Mouse (Mus musculus) hindbrain, embryonic 15.5 days (tissue): ENCODE data around the gene Rora. TPM values are rescaled to one million over a fixed set of nuclear protein-coding genes. Genes with fewer than 3 reads are reported as not detected.
A peak's percentile ranks its signal among the peaks of the same experiment; 100 is the strongest.

Experiments
- ATAC-seq: fragments of 200-750 bp; cut with Nextera tagmentation; 2 replicates; pipeline ENCODE4 v1.8.0; 2017; ENCODE audit warnings: low read depth, moderate number of reproducible peaks, moderate TSS enrichment; ENCODE audit not compliant: low FRiP score
- H3K27ac ChIP-seq: fragments of 300-500 bp; sonication (generic); replicated peaks from 2 replicates; pipeline ENCODE4 v1.5.1; 2015; ENCODE audit warnings: mild to moderate bottlenecking, inconsistent platforms
- H3K27me3 ChIP-seq: fragments of 300-500 bp; sonication (generic); 2 replicates; pipeline ENCODE4 v1.6.1; 2015; ENCODE audit warnings: control low read depth, inconsistent platforms
- H3K36me3 ChIP-seq: fragments of 300-500 bp; sonication (generic); 2 replicates; pipeline ENCODE4 v1.6.1; 2015; ENCODE audit warnings: control low read depth, inconsistent platforms
- H3K4me1 ChIP-seq: fragments of 300-500 bp; sonication (generic); replicated peaks from 2 replicates; pipeline ENCODE4 v1.6.1; 2015; ENCODE audit warnings: control low read depth, inconsistent platforms
- H3K4me2 ChIP-seq: fragments of 300-500 bp; sonication (generic); 2 replicates; pipeline ENCODE4 v1.6.1; 2015; ENCODE audit warnings: moderate library complexity, mild to moderate bottlenecking, inconsistent platforms
- H3K4me3 ChIP-seq: fragments of 300-500 bp; sonication (generic); 2 replicates; pipeline ENCODE4 v1.5.1; 2015; ENCODE audit warnings: mild to moderate bottlenecking, inconsistent platforms
- H3K9ac ChIP-seq: fragments of 300-500 bp; sonication (generic); 2 replicates; pipeline ENCODE4 v1.6.1; 2015; ENCODE audit warnings: inconsistent platforms
- H3K9me3 ChIP-seq: fragments of 300-500 bp; sonication (generic); 2 replicates; pipeline ENCODE4 v1.6.1; 2016; ENCODE audit warnings: control low read depth, inconsistent platforms
- WGBS: fragments of 180-500 bp; shearing (Covaris S2); methylation state at CpG from one replicate; pipeline ENCODE4 v1.1.7; 2015; 5-methylcytosine and 5-hydroxymethylcytosine counted together
- polyA plus RNA-seq: library from polyadenylated mRNA; unstranded; fragments of >200 nt; fragmentation: Nextera tagmentation; extraction: Ambion mirVana; gene quantifications from 2 replicates; pipeline ENCODE4 v1.2.1, GENCODE M21; 2015

Gene Rora
- polyA plus RNA-seq, 1 experiment from 2014 or later = 48.5 TPM

GRCm38 (mm10) chr9:68694889-68695495 lies 41.4 kb downstream of the Rora start:
- no peak overlapping the region for H3K4me2 ChIP-seq
- 27% methylated on average over 4 of the region's 4 CpGs for WGBS
- H3K27ac ChIP-seq = peak overlapping the region; percentile 63
- H3K9me3 ChIP-seq = no peaks in the 10 kb centered on the region
- H3K27me3 ChIP-seq = no peaks in the 10 kb centered on the region
- no peaks in the 10 kb centered on the region for H3K36me3 ChIP-seq
- peaks cover 18% of the 10 kb centered on the region for H3K4me1 ChIP-seq
- H3K4me3 ChIP-seq = no peak overlapping the region
- no peak for ATAC-seq
- H3K9ac ChIP-seq = no peak overlapping the region

DNA sequence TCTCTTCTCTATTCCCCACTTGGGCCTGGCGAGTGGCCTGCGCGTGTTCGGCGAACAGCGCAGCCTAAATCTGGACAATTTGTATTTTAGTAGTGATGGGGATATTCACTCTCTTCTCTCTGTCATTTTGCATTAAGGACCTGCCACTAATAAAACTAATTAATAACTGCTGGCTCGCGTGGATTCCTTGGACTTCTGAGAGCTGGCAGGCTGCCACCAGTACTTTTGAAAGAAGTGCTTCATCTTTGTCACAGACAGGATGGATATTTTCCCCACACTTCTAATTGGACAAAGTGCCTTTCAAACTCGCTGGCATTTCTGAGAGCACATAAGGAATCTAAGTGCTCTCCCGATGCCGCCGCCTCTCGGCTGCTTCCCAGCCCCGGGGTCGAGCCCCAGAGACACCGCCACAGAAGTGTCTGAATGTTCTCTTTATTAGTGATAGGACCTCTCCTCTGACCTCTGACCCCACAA lies 41.9 kb downstream of the Rora start:
- Histone ChIP-seq H3K9me3 (no peaks in the 10 kb centered on the region), H3K27ac (peak overlapping the region; percentile 63), H3K4me3 (no peak overlapping the region), H3K36me3 (no peaks in the 10 kb centered on the region), H3K27me3 (no peaks in the 10 kb centered on the region), H3K9ac (no peak overlapping the region), H3K4me1 (peaks cover 18% of the 10 kb centered on the region), H3K4me2 (no peak overlapping the region)
- ATAC-seq = 0 out of 2 replicates have a peak, but pooled peaks have one; percentile 15
- 31% methylated on average over 16 of the region's 16 CpGs for WGBS

GRCm38 (mm10) chr9:68696425-68696956 lies 42.9 kb downstream of the Rora start:
- ATAC-seq = no peak
- no peaks in the 10 kb centered on the region for H3K27me3 ChIP-seq
- no peak overlapping the region for H3K27ac ChIP-seq
- H3K4me1 ChIP-seq = peaks cover 18% of the 10 kb centered on the region
- H3K36me3 ChIP-seq = no peaks in the 10 kb centered on the region
- H3K9ac ChIP-seq = no peak overlapping the region
- H3K9me3 ChIP-seq = no peaks in the 10 kb centered on the region
- 92% methylated on average over 3 of the region's 3 CpGs for WGBS
- H3K4me3 ChIP-seq = no peak overlapping the region
- H3K4me2 ChIP-seq = no peak overlapping the region

GRCm38 (mm10) chr9:68699341-68699740 lies 45.8 kb downstream of the Rora start:
- no peak overlapping the region for H3K27ac ChIP-seq
- H3K4me1 ChIP-seq = peaks cover 21% of the 10 kb centered on the region
- H3K4me3 ChIP-seq = no peak overlapping the region
- no peaks in the 10 kb centered on the region for H3K36me3 ChIP-seq
- H3K9ac ChIP-seq = no peak overlapping the region
- no peak for ATAC-seq
- H3K27me3 ChIP-seq = no peaks in the 10 kb centered on the region
- no peak overlapping the region for H3K4me2 ChIP-seq
- 66% methylated on average over 1 of the region's 1 CpGs for WGBS
- H3K9me3 ChIP-seq = no peaks in the 10 kb centered on the region

- Histone ChIP-seq H3K4me1 (peaks cover 19% of the 10 kb centered on the region), H3K9ac (no peak overlapping the region), H3K27ac (no peak overlapping the region), H3K9me3 (no peaks in the 10 kb centered on the region), H3K27me3 (no peaks in the 10 kb centered on the region), H3K4me3 (no peak overlapping the region), H3K4me2 (no peak overlapping the region), H3K36me3 (no peaks in the 10 kb centered on the region)
- WGBS = 56% methylated on average over 4 of the region's 4 CpGs
- ATAC-seq = no peak
These were observed 46.3 kb downstream of the Rora start for GRCm38 (mm10) chr9:68699856-68700255.

DNA sequence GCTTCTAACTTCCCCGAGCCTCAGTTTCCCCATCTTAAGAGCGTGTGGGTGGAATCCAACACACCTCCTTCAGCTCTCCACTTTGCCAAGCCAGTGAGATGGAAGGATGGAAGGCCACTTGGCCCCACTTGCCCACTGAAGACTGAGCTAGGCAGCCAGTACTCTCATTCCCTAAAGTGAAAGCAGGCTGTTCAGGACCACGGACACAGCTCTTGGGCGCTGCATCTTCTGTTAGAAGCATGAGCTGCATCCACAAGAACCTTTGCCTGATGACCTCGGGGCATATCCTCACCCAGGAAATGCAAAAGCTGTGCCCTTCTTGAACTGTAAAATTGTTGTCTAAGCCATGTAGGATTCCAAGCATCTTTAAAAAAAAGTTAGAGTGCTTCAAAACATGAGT lies 54.0 kb downstream of the Rora start:
- H3K27ac ChIP-seq = no peak overlapping the region
- no peak overlapping the region for H3K4me2 ChIP-seq
- H3K27me3 ChIP-seq = no peaks in the 10 kb centered on the region
- 78% methylated on average over 5 of the region's 5 CpGs for WGBS
- H3K9ac ChIP-seq = no peak overlapping the region
- H3K4me3 ChIP-seq = no peak overlapping the region
- H3K4me1 ChIP-seq = peaks cover 21% of the 10 kb centered on the region
- H3K9me3 ChIP-seq = no peaks in the 10 kb centered on the region
- no peaks in the 10 kb centered on the region for H3K36me3 ChIP-seq
- no peak for ATAC-seq

- ATAC-seq = no peak
- H3K36me3 ChIP-seq = no peaks in the 10 kb centered on the region
- no peaks in the 10 kb centered on the region for H3K9me3 ChIP-seq
These were observed 55.6 kb downstream of the Rora start for GRCm38 (mm10) chr9:68709232-68709631.

DNA sequence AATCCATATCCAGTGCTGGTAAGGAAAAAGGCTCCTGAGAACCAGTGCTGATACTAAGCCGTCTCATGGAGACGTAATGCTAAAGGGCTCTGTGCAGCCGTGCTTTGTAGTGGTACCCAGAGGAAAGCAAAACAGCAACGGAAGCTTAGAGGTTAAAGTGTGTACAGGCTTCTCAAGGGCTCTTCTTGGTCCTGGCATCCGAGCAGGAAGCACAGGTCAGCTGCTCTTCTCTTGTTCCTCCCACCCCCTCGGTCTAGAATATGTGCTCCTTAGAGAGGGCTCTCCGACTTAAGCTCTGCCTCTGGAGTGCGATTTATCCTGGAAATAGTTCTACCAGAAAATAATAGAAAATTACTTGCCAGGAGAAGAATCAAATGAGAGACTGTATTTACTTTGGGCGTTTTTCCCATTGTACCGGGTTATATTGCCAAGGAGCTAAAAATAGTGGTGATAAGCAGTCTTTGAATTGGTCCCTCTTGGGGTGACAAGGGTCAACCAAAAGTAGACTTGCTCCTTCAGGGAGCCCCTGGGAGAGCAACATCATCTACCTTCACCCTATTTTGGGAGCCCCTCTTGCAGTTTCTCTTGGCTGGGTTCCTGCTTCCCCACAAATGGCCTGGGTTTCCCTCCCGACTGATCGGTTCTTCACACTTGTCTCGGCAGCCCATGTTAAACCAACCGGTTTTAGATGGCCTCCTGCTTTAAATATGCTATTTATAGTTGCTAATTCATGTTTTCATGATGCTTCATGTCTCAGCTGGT lies 57.5 kb downstream of the Rora start:
- H3K9me3 ChIP-seq = no peaks in the 10 kb centered on the region
- no peaks in the 10 kb centered on the region for H3K36me3 ChIP-seq
- no peak overlapping the region for H3K27ac ChIP-seq
- peaks cover 18% of the 10 kb centered on the region for H3K4me1 ChIP-seq
- no peaks in the 10 kb centered on the region for H3K27me3 ChIP-seq
- ATAC-seq = no peak
- H3K4me2 ChIP-seq = no peak overlapping the region
- 60% methylated on average over 14 of the region's 14 CpGs for WGBS
- no peak overlapping the region for H3K4me3 ChIP-seq
- no peak overlapping the region for H3K9ac ChIP-seq

More at GRCm38 (mm10) chr9:68709232-68709631, 55.6 kb downstream of the Rora start:
- 48% methylated on average over 8 of the region's 8 CpGs for WGBS
- Histone ChIP-seq H3K9ac (no peak overlapping the region), H3K4me1 (peaks cover 18% of the 10 kb centered on the region), H3K27me3 (no peaks in the 10 kb centered on the region), H3K27ac (no peak overlapping the region), H3K4me3 (no peak overlapping the region), H3K4me2 (no peak overlapping the region)

- WGBS = 19% methylated on average over 5 of the region's 5 CpGs
- no peak overlapping the region for H3K4me3 ChIP-seq
- no peaks in the 10 kb centered on the region for H3K9me3 ChIP-seq
- no peaks in the 10 kb centered on the region for H3K36me3 ChIP-seq
- H3K27ac ChIP-seq = no peak overlapping the region
- ATAC-seq = no peak
- H3K4me2 ChIP-seq = no peak overlapping the region
- H3K4me1 ChIP-seq = no peaks in the 10 kb centered on the region; the same call in 1 of the 2 replicates
- H3K27me3 ChIP-seq = no peaks in the 10 kb centered on the region
- H3K9ac ChIP-seq = no peak overlapping the region
These were observed 63.4 kb downstream of the Rora start for GRCm38 (mm10) chr9:68716961-68717360.

DNA sequence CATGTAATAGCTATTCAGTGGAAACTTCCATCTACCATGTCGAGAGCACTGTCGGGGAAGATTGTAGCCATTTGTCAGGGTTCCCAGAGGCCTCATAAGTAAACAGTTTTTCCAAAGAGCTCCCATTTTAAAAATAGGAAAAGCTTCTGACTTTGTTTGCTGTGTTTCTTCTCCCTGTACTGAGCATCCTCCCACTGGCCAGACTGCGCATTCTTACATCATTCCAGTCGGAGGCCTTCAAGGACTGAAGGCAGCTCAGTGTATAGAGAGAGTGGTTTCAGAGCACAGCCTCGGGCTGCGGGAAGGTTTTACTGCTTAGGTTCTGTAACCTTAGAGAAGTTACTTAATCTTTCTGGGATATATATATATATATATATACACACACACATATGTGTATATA lies 64.8 kb downstream of the Rora start:
- H3K4me1 ChIP-seq = no peaks in the 10 kb centered on the region; the same call in 1 of the 2 replicates
- 81% methylated on average over 6 of the region's 6 CpGs for whole genome bisulfite sequencing
- no peak for ATAC-seq

GRCm38 (mm10) chr9:68719286-68719685 lies 65.7 kb downstream of the Rora start:
- Histone ChIP-seq H3K27me3 (no peaks in the 10 kb centered on the region), H3K36me3 (no peaks in the 10 kb centered on the region), H3K4me3 (no peak overlapping the region), H3K27ac (no peak overlapping the region), H3K9ac (no peak overlapping the region), H3K4me1 (no peaks in the 10 kb centered on the region; the same call in 1 of the 2 replicates), H3K4me2 (no peak overlapping the region), H3K9me3 (no peaks in the 10 kb centered on the region)
- no peak for ATAC-seq
- 74% methylated on average over 9 of the region's 9 CpGs for WGBS

More for the DNA sequence above, 64.8 kb downstream of the Rora start:
- Histone ChIP-seq H3K27me3 (no peaks in the 10 kb centered on the region), H3K9me3 (no peaks in the 10 kb centered on the region), H3K4me3 (no peak overlapping the region), H3K27ac (no peak overlapping the region), H3K36me3 (no peaks in the 10 kb centered on the region), H3K4me2 (no peak overlapping the region), H3K9ac (no peak overlapping the region)

- ATAC-seq = no peak
- Histone ChIP-seq H3K27ac (no peak overlapping the region), H3K9me3 (no peaks in the 10 kb centered on the region), H3K36me3 (no peaks in the 10 kb centered on the region), H3K4me3 (no peak overlapping the region), H3K9ac (no peak overlapping the region), H3K4me1 (no peaks in the 10 kb centered on the region), H3K27me3 (no peaks in the 10 kb centered on the region), H3K4me2 (no peak overlapping the region)
- 82% methylated on average over 8 of the region's 8 CpGs for WGBS
These were observed 71.2 kb downstream of the Rora start for GRCm38 (mm10) chr9:68724636-68725285.
